Mouse (Mus musculus) heart, adult 18-20 months (tissue): ENCODE measurements at regions not wholly inside any gene's neighbourhood (a gene's known extent, or its start where the extent isn't known, plus 50 kb on each side); places are given as distances from the start of the nearest gene placed in this dataset.

Experiments
- DNase-seq, 2 experiments: peaks; one replicate each; pipeline ENCODE4 v3.0.0; 2021 to 2022; ENCODE audit warnings: mixed read lengths in 1 of 2

GRCm38 (mm10) chr9:61816589-61817179, 97.7 kb downstream of the Rplp1 start:
- DNase-seq = no peak

- no peak for DNase-seq
Measured at GRCm38 (mm10) chr9:61815995-61816394, 98.3 kb downstream of the Rplp1 start.

GRCm38 (mm10) chr9:61813291-61813690, 101.1 kb downstream of the Rplp1 start:
- DNase-seq = no peak

DNA sequence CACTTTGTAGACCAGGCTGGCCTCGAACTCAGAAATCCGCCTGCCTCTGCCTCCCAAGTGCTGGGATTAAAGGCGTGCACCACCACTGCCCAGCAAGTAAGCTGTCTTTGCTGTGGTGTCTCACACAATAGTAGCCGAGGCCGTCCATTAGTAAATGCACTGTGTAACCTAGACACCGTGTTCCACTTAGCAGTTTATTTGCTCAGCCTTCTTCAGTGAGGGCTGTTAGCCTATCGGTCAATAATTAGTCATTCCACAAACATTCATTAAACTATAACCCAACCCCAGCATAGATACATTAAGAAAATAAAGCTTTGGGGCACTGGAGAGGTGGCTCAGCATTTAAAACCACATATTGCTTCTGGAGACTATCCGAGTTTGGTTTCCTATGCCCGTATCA, 102.0 kb downstream of the Rplp1 start:
- no peak for DNase-seq

GRCm38 (mm10) chr9:61810456-61810855, 103.9 kb downstream of the Rplp1 start:
- DNase-seq = no peak

GRCm38 (mm10) chr9:61808351-61809225, 105.8 kb downstream of the Rplp1 start:
- no peak for DNase-seq

DNA sequence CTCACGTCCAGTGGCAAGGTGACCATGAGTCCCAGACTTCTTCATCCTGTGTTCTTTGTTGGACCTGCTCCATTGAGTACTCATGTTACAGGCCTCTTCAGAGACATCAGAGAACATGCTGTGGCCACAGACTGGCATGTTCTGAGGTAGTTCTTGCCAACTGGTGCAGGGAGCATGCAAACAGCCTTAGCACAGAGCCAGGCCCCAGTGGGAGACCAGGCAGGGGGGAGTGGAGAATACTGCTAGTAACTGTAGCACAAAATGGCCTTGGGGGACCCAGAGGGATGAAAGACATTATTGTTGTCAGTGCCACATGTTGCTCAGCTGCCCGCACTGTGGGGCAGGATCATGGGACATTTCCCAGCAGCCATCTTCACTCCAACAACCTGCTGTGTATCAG, 108.4 kb downstream of the Rplp1 start:
- no peak for DNase-seq

GRCm38 (mm10) chr9:61803555-61803954, 110.8 kb downstream of the Rplp1 start:
- no peak for DNase-seq

DNA sequence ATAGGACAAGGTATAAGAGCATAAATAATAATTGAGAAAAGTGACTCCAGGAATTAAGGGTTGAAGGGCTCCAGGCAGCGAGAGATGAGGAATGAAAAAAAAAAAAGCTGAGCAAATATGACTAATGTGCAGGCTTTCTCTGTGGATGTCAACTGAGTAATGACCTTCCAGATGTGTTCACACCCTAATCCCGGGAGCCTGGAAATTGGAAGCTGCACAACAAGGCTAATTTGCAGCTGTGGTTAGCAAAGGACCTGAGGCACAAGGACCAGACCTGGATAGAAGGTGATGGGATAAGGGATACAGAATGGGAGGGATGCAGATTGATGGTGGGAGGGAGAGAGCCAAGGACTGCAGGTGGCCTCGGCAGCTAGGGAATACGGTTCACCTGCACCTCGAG, 111.6 kb downstream of the Rplp1 start:
- no peak for DNase-seq

- no peak for DNase-seq
Measured at GRCm38 (mm10) chr9:61799535-61799934, 114.8 kb downstream of the Rplp1 start.

DNA sequence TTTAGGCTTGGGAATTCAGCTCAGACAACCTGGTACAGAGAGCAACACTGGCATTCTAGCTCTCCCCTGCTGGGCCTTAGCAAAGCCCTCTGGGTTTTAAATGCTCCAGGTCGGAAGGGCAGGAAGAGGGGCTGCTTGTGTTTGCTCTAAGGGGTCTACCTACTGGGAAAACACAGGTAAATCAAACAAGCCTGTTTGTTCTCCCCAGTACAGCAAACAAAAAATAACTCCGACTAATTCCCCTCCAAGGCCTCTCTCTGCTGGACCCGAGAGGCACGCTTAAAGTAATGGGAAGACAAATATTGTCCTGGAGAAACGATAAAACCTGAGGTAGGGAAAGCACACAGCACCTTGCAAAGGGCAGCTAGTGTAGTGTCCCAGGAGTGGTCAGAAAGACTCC, 118.4 kb downstream of the Rplp1 start:
- no peak for DNase-seq

DNA sequence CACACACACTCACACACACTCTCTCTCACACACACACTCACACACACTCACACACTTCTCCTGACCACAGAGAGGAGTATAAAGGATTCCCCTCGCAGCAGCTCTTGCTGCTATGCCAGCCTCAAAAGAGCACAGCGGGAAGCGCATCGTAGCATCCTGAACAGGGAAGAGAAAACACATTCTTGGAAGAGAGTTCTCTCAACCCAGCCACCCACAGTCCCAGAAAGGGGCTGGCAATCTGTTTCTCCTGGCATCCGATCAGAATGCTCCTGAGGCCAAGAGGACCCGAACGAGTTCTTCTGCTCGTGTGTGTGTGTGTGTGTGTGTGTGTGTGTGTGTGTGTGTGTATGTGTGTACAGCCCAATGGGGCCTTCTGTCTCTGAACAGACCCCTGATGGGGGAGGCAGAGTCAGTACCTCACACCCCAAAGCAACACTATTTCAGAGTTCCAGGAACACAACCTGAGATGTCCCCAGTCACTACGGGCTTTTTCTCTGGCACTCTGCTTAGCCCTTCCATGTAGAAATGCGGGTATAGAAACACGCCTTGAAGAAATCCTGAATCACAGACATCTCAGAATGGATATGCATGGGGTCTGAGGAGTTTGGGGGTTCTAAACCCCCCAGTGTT, 122.8 kb downstream of the Rplp1 start:
- no peak for DNase-seq

- DNase-seq = no peak
Measured at GRCm38 (mm10) chr9:61790849-61791248, 123.5 kb downstream of the Rplp1 start.

GRCm38 (mm10) chr9:61789066-61789897, 125.1 kb downstream of the Rplp1 start:
- DNase-seq = no peak

DNA sequence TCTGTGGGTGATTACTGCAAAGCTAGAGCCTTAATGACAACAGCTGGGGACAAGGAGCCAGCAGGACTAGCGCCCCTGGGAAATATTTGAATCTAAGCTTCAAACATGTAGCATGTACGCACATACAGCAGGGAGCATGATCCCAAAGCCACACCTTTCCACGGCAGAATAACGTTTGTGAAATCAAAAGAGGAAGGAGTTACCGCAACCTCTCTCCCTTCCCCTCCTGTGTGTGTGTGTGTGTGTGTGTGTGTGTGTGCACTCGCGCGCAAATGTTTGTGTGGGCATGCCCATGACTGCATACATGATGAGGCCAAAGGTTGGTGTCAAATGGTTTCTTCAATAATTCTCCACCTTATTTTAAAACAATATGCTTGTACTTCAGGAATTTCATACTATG, 132.9 kb downstream of the Rplp1 start:
- no peak for DNase-seq

DNA sequence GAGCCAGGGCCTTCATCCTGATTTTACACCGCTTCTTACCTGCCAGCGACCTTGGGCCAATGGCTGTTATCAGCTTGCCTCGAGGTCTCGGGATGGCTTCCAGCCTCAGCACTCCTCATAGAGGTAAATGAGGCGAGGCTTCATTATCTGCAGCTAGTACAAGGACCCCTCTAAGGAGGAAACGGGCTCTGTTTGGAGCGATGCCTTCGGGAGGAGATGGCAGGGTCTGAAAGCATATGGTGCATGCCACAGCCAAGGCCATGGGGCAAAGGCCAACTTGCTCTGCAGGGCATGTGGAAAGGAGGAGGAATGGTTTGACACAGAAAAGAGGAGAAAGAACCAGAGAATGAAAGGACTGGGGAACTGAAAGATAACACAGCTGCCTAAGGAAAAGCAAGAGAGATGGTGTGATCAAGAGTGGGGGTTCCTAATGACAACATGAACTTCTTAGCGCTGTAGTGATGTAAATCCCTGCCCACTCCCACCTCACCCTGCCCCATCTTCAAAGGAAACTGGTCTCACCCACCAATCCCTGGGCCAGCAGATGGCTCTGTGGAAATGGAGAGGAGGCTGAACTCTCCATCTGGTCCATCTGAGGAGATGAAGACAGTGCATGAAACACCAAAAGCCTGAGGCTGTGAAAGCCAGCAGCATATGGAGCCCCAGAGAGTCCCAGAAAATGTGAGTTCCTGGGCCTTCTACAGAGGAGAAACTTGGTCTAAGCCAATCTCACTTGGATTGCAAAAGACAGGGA, 134.0 kb downstream of the Rplp1 start:
- DNase-seq = no peak

DNA sequence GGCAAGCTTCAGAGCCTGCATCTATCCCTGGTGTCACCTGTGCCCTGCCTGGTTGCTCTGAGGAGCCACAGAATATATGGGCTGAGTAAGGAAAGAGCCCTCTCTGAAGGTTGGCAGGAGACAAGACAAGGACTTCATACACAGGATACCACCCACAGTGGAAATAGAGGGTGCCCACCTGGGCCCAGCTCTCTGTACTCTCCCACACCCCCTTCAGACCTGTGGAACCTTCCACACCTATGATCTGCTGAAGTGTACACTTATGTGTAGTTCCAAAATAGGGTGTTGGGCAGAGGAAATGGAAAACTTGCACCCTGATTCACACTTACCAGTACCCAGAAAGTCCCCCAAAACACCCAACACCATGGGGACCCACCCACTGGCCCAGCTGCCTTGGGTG, 135.2 kb downstream of the Rplp1 start:
- DNase-seq = no peak

DNA sequence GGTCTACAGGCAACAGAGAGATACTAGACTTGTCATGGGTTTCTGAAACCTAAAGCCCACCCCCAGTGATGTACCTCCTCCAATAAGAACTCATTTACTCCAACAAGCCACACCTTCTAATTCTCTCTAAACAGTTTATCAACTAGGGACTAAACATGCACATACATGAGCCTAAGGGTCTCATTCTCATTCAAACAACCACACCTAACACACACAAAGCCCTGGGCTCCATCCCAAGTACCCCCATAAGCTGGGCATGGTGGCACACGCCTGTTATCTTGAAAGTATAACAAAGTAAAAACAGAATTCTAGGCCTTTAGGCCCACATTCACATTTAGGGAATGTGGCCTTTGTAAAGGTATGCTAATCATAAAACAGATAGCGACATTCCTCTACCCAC, 137.9 kb downstream of the Rplp1 start:
- no peak for DNase-seq

- DNase-seq = no peak
Measured at GRCm38 (mm10) chr9:61770207-61770955, 144.0 kb downstream of the Rplp1 start.

GRCm38 (mm10) chr9:61766187-61766586, 148.2 kb downstream of the Rplp1 start:
- DNase-seq = no peak

DNA sequence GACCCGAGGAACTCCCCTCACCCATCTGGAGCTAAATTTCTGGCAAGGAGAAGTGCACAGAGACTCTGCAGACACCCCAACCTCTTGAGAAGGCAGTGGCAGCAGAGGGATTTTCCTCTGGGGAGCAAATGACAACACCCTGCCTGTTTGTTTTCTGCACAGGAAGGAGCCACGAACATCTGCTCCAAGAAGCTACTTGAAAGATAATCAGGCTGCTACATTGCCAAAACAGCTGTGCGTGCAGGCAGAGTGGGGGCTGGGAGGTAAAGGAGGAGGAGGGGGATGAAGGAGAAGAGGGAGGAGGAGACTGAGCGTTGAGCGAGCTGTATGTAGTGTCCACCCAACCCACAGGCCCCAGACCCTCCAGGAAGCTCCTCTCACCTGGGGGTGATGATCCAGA, 149.0 kb downstream of the Rplp1 start:
- DNase-seq = peak in 1 of 2 experiments; percentile 24
